Mouse (Mus musculus): Measurements from ENCODE around the gene Uba6.

Uba6 gene

GRCm38 (mm10) chr5:86172449-86173161 lies at the start of gene Uba6:
TSS of gene Uba6 (minus strand) at chr5:86172803.
- DNase-seq (ENCODE audit: low read depth, low spot score): peak; percentile 99

GRCm38 (mm10) chr5:86197801-86198200 lies 25.2 kb upstream of the Uba6 start, which contains the start of gene Gnrhr:
TSS of gene Gnrhr (minus strand) at chr5:86197901.
- DNase-seq (ENCODE audit: low read depth, low spot score): no peak

- peak; percentile 51 for DNase-seq (ENCODE audit: low read depth, low spot score)
These were observed 18.8 kb upstream of the Uba6 start for GRCm38 (mm10) chr5:86191356-86191755.

- peak; percentile 67 for DNase-seq (ENCODE audit: low read depth, low spot score)
These were observed 18.2 kb upstream of the Uba6 start for GRCm38 (mm10) chr5:86190770-86191169.

DNA sequence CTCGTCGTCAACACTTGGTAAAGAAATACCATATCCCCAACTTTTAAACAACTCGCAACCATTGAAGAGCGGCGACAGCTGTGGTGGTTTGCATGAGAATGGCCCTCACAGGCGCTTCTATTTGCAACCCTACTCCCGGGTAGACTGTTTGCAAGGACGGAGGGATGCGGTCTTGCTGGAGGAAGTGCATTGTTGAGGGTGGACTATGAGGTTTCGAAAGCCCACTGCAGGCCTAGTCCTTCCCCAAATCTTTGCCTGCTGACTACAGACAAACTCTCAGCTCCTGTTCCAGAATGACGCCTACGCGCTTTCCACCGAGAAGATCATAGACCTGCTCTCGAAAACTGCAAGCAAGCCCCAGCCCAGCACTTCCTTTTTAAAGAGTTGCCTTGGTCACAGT lies 17.7 kb upstream of the Uba6 start:
- peak; percentile 27 for DNase-seq (ENCODE audit: low read depth, low spot score)

DNA sequence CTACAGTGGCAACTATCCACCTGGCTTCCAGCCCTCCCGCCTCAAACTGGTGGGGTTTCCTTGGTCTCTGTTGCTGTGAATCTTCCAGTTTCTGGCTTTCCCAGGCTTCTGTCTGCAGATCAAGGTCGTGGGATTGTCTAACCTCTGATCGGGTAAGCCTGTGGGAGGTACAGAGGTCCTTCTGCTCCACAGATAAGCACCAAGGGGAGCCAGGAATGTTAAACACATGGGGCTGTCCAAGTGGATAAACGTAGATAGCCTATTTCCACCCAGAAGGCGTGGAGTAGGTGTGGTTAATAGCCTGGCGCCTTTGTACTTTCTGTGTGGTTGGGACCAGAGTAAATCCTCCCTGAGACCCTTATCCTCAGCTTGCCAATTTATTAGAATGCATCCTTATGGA lies 14.8 kb upstream of the Uba6 start:
- no peak for DNase-seq (ENCODE audit: low read depth, low spot score)

- no peak for DNase-seq (ENCODE audit: low read depth, low spot score)
These were observed 1.2 kb upstream of the Uba6 start for GRCm38 (mm10) chr5:86173778-86174177.

DNA sequence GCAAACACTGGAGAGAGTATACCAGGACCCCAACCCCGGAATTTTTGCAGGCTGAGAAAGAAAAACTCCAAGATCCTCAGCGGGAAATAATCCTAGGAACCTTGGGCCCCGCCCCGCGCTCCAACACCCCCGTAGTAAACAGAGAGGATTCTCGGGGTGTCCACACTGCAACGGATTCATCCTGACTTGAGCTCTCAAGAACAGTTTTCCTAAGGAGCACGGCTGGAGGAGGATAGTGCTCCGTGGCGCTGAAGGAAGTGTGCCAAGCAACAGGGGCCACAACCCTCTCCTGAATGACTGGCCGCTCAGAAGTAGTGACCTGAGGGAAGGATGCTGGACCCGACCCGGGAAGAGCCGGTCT lies 535 bp downstream of the Uba6 start:
- DNase-seq (ENCODE audit: low read depth, low spot score): no peak

- DNase-seq (ENCODE audit: low read depth, low spot score): no peak
These were observed 42.8 kb downstream of the Uba6 start for GRCm38 (mm10) chr5:86129828-86130227.

- DNase-seq (ENCODE audit: low read depth, low spot score): no peak
These were observed 43.9 kb downstream of the Uba6 start for GRCm38 (mm10) chr5:86128749-86129148.

DNA sequence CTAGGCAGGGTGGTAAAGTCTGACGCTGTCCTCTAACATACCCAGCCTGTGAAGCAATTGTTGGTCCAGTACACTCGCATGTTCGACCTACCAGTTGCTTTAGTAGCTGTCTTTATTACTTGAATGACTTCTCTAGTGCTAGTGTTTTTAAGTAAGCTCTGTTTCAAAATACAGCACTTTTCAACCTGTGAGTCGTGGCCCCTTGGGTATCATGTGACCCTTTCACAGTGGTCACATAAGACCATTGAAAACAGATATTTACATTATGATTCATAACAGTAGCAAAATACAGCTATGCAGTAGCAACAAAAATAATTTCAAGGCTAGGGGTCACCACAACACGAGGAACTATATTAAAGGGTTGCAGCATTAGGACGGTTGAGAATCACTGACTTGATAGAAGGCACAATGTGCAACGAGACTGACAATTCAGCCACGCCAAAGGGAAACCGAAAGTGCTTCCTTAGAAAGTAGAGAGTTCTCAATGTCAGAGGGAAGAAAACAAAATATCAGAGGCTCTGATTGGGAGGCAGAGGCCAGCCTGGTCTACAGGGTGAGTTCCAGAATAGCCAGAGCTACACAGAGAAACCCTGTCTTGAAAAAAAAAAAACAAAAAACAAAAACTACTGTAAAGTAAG lies 54.0 kb downstream of the Uba6 start:
- peak; percentile 42 for DNase-seq (ENCODE audit: low read depth, low spot score)

- DNase-seq (ENCODE audit: low read depth, low spot score): no peak
These were observed 58.6 kb downstream of the Uba6 start for GRCm38 (mm10) chr5:86113997-86114396.

GRCm38 (mm10) chr5:86113037-86113436 lies 59.6 kb downstream of the Uba6 start:
- no peak for DNase-seq (ENCODE audit: low read depth, low spot score)

DNA sequence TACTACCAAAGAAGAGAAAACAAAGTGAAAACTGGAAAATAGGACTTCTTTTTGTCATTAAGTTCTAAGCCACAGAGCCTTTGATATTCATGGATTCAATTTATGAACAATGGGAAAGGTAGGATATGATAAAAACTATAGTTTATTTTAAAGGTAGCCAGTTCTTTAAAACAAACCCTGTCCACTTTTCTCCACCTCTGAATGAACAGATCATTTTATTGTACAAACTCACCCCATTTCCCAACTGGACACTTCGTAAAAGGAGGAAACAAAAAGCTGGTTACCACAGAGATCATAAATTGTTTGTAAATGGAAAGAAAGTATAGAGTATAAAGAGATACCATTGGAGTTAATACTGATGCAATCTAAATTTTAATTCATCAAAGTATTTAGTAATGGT lies 61.5 kb downstream of the Uba6 start:
- no peak for DNase-seq (ENCODE audit: low read depth, low spot score)

DNA sequence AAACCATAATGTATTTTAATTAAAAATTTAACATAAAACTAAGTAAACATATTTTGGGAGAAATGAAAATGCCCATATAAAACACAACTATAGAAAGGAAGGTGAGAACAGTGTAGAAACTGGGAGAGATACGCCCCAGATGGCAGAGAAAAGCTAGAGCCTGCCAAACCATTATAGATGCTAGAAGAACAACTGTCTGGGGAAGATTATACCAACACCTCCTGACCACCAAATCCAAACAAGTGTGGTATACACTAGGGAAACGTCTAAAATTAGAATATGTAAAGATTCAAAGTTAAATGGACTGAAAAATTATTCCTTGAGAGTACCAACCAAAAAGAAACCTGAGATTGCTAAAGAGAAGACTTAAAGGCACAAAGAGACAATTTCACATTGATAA lies 66.0 kb downstream of the Uba6 start:
- DNase-seq (ENCODE audit: low read depth, low spot score): no peak

GRCm38 (mm10) chr5:86102176-86102575 lies 70.4 kb downstream of the Uba6 start:
- no peak for DNase-seq (ENCODE audit: low read depth, low spot score)

- no peak for DNase-seq (ENCODE audit: low read depth, low spot score)
These were observed 72.0 kb downstream of the Uba6 start for GRCm38 (mm10) chr5:86100621-86101020.

- no peak for DNase-seq (ENCODE audit: low read depth, low spot score)
These were observed 73.6 kb downstream of the Uba6 start for GRCm38 (mm10) chr5:86098988-86099387.

GRCm38 (mm10) chr5:86094754-86095153 lies 77.8 kb downstream of the Uba6 start:
- no peak for DNase-seq (ENCODE audit: low read depth, low spot score)

- DNase-seq (ENCODE audit: low read depth, low spot score): peak; percentile 89
These were observed 85.9 kb downstream of the Uba6 start for GRCm38 (mm10) chr5:86086751-86087150.

DNA sequence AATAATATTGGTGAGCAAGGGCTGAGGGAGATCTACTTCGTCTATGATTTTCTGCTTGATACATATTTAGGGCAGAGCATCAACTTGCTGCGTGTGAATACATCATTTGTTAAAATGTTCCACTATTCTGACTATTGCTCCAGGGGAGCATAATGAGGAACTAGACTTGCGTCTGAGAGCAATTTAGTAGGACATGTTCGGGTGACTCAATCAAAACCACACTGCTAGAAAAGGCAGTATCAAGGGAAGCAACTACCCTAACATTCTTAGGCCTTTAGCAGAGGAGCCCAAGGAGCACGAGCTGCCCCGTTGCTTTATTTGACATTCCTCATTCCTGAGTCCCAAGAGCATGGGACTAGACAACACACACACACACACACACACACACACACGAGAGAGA lies 87.6 kb downstream of the Uba6 start:
- DNase-seq (ENCODE audit: low read depth, low spot score): no peak

DNA sequence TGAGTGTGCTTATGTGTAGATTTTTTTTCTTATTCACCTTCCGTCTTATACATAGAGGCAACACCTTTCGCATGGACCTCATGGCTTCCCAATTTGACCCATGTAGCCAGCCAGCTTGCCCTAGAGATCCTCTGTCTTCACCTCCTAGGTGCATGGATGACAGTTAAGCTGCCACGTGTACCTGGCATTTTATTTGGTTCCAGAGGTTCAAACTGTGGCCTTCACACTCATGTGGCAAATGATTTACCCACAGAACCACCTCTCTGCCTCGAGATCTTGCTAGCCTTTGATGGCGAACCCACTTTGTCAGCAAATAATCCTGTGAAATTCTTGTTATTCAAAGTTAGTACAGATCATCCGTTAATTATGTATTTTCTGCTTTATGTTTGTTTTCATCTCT lies 88.6 kb downstream of the Uba6 start:
- no peak for DNase-seq (ENCODE audit: low read depth, low spot score)

DNA sequence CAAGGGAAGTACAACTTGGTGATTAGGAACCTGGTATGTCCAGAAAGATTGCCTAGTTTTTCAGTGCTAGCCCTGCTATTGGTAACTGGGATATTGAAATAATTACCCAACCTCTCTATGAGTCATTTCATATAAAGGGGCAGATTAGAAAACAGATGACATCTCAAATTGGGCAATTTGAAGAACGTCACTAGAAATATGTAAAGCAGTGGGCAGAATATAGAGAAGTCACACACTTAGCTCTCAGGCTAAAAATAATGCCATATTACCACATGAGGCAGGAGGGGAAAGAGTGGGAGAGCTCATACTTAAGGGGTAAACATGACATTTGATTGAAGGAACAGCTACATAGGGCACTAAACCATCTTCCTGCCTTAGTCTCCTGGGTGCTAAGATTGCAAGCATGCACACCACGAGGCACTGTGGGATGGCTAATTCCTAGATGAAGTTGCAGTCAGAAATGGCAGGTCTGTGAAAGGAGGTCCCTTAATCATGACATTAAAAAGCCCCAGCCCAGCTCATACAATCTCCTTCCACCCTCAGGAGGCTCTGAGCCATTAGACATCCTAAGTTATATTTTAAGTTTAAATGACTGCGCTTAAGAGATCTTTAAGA lies 93.8 kb downstream of the Uba6 start:
- peak; percentile 38 for DNase-seq (ENCODE audit: low read depth, low spot score)
